Mouse (Mus musculus) frontal cortex, postnatal 14 days (tissue): ENCODE measurements at regions not wholly inside any gene's neighbourhood (a gene's known extent, or its start where the extent isn't known, plus 50 kb on each side); places are given as distances from the start of the nearest gene placed in this dataset.

Experiments
- DNase-seq, 2 experiments: peaks; one replicate each; pipeline ENCODE4 v3.0.0; 2022; ENCODE audit warnings: low spot score in 2 of 2

DNA sequence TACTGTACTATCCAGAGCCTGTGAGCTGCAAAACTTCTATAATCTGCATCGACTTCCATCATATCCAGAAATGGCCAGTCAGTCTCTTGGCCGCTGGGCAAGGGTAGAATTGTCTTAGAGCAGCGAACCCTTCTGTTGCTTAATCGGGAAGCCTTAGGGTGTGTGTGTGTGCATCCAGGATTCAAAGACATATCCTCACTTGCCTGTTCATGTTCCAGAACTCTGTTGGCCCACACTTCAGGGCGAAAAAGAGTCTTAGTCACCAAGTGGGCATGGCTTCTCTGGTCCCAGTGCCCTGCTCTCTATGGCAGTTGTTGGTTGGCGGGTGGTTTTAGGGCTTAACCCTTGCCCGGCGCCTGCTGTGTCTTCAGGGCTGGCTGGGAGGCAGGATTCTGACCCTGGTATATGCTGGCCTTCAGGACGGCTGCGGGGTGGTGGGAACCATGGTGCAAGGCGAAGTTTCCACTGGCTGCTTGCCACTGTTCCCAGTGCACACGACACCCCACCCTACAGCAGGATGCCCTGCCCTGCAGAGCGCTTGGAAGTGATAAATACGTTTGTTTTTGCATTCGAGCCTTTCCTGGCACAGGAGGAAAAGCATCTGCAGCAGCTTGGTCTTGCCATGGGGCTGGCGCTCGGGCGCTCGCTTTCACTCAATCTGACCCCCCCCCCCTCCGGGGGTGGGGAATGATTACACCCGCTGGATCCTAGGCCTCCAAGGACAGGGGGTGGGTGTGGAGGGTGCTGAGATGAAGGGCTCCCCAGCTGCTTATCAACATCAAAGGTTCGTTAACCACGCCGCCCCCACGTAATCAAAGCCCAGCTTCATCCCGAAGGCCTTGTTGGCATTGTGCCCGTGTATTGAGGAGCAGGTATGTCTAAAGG is 54.9 kb upstream of the Itga6 start:
- DNase-seq, result no peak

DNA sequence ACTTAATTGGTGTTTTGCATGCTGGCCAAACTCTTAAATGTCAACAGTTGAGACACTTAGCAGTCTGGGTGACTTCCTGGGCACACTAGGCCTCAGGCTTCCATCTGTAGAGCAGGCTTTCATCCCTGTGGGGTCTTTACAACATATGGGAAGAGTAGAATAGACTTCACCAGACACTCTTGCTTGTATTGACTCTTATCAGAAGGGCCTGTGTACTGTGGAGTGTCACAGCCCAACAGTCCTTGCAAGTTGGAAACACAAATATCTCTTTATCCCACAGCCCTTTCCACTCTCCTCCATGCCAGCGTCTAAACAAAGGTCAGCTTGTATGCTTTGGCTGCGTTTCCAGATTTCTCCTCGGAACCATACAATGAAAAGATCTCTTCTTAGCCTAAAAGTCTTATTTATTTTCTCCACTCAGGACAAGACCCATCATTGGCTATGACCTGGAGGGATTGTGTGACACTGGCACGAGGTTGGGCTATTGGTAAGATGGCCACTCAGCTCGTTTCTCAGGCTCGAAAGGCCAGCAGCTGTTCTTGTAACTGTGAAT is 50.6 kb upstream of the Itga6 start:
- DNase-seq, result no peak
